Comparison of ENCODE assay signal across 18 mouse cellular contexts in the genomic region with DNA sequence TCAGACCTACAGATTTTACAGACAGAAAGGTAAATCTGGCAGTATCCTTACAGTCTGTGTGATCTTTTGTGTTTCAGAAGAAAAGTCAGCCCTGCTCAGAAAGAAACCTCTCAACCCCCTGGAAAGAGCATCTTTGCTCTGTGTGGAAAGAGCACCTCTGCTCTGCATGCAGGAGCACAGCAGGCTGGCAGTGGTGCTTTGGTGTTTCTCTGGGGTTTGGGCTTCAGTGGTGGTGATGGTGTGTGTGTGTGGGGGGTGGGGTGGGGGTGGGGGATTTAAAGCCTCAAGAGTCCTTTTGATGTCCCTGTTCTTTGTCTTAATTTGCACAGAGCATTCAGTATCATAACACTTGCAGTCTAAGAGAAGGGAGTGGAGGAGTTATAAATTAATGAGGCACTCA.
A peak's percentile ranks its signal among the peaks of the same experiment; 100 is the strongest.
DNase-seq lines count a peak whose midpoint lies in the region; ATAC-seq lines count a peak whose summit lies in the region.
"Had no signal": no experiment of that assay in that cellular context is flagged by ENCODE, and none has a peak within 500 bp of the region (broad histone marks: within the 10 kb centered on the region; RNA-seq: fewer than 3 reads in every experiment).

No protein-coding gene starts in this region.

- H3K27me3 ChIP-seq in midbrain, embryonic 12.5 days = no peaks in the 10 kb centered on the region
- no peaks in the 10 kb centered on the region for H3K27me3 ChIP-seq in midbrain, embryonic 16.5 days (ENCODE audit: control insufficient read depth, insufficient read depth, low read depth, low read length)
- no peaks in the 10 kb centered on the region for H3K27me3 ChIP-seq in hindbrain, embryonic 14.5 days (ENCODE audit: control insufficient read depth, insufficient read depth, low read length)
- H3K27me3 ChIP-seq: embryonic facial prominence, embryonic 12.5 days; heart, embryonic 13.5 days; hindbrain, embryonic 12.5 days had no signal

- no peaks in the 10 kb centered on the region for H3K9me3 ChIP-seq in midbrain, embryonic 12.5 days
- H3K9me3 ChIP-seq in midbrain, embryonic 16.5 days (replicated peaks; ENCODE audit: control insufficient read depth, low read length, poor library complexity, severe bottlenecking) = no peaks in the 10 kb centered on the region
- H3K9me3 ChIP-seq in hindbrain, embryonic 14.5 days (ENCODE audit: control insufficient read depth, low read length) = no peaks in the 10 kb centered on the region
- H3K9me3 ChIP-seq: embryonic facial prominence, embryonic 12.5 days; heart, embryonic 13.5 days; hindbrain, embryonic 12.5 days had no signal

- H3K9ac ChIP-seq in midbrain, embryonic 12.5 days (replicated peaks) = no peak overlapping the region
- H3K9ac ChIP-seq in midbrain, embryonic 16.5 days (ENCODE audit: low read depth, low read length) = no peak overlapping the region
- H3K9ac ChIP-seq in hindbrain, embryonic 14.5 days = no peak overlapping the region
- H3K9ac ChIP-seq: embryonic facial prominence, embryonic 12.5 days; forebrain, postnatal 0 days; heart, embryonic 13.5 days; hindbrain, embryonic 12.5 days had no signal

- no peak overlapping the region for H3K4me3 ChIP-seq in midbrain, embryonic 12.5 days
- H3K4me3 ChIP-seq in midbrain, embryonic 16.5 days (ENCODE audit: low read depth, low read length) = no peak overlapping the region
- no peak overlapping the region for H3K4me3 ChIP-seq in hindbrain, embryonic 14.5 days (replicated peaks; ENCODE audit: low read length)
- H3K4me3 ChIP-seq: embryonic facial prominence, embryonic 12.5 days; heart, embryonic 13.5 days; hindbrain, embryonic 12.5 days had no signal

- H3K36me3 ChIP-seq in midbrain, embryonic 12.5 days = no peaks in the 10 kb centered on the region
- no peaks in the 10 kb centered on the region for H3K36me3 ChIP-seq in midbrain, embryonic 16.5 days (ENCODE audit: control insufficient read depth, insufficient read depth, low read length)
- no peaks in the 10 kb centered on the region for H3K36me3 ChIP-seq in hindbrain, embryonic 14.5 days (replicated peaks; ENCODE audit: control insufficient read depth, insufficient read depth)
- H3K36me3 ChIP-seq: embryonic facial prominence, embryonic 12.5 days; heart, embryonic 13.5 days; hindbrain, embryonic 12.5 days had no signal

- H3K4me1 ChIP-seq in midbrain, embryonic 12.5 days = peaks cover 6% of the 10 kb centered on the region; the same call in 1 of the 2 replicates
- H3K4me1 ChIP-seq in midbrain, embryonic 16.5 days (ENCODE audit: control insufficient read depth, insufficient read depth, low read length) = peaks cover 8% of the 10 kb centered on the region; the same call in 1 of the 2 replicates
- H3K4me1 ChIP-seq in hindbrain, embryonic 14.5 days (replicated peaks; ENCODE audit: control insufficient read depth, insufficient read depth, low read length) = no peaks in the 10 kb centered on the region
- H3K4me1 ChIP-seq: embryonic facial prominence, embryonic 12.5 days; heart, embryonic 13.5 days had no signal

- ATAC-seq in midbrain, embryonic 12.5 days (ENCODE audit: low FRiP score, low read depth) = peak; percentile 95
- peak; percentile 83 for ATAC-seq in midbrain, embryonic 16.5 days
- no peak for ATAC-seq in hindbrain, embryonic 14.5 days (ENCODE audit: low FRiP score)
- ATAC-seq: forebrain, postnatal 0 days; hindbrain, postnatal 0 days had no signal

- intact Hi-C loops in heart, postnatal 10 days (cut with DNase I) = no loop called here

- DNase-seq in heart, adult 11 months = peak; percentile 10
- DNase-seq in heart, postnatal 10 days = no peak
- DNase-seq in hindbrain, embryonic 14.5 days (ENCODE audit: low spot score) = no peak
- no peak for DNase-seq in gastrocnemius, adult 8-10 months (ENCODE audit: low spot score in 2 of 2)
- DNase-seq: adrenal gland, adult 2 months; adrenal gland, postnatal 25 days; cerebellum, adult 11 months; cerebellum, adult 9-10 months; cerebellum, postnatal 25 days; forebrain, postnatal 0 days; gastrocnemius, postnatal 25 days; heart, postnatal 4 days had no signal

- H3K27ac ChIP-seq in midbrain, embryonic 12.5 days (replicated peaks) = 0 out of 2 replicates have a peak overlapping the region, but pooled peaks have one; percentile 17
- no peak overlapping the region for H3K27ac ChIP-seq in midbrain, embryonic 16.5 days (ENCODE audit: low read length)
- no peak overlapping the region for H3K27ac ChIP-seq in hindbrain, embryonic 14.5 days
- H3K27ac ChIP-seq: embryonic facial prominence, embryonic 12.5 days; heart, embryonic 13.5 days; hindbrain, embryonic 12.5 days; hindbrain, postnatal 0 days had no signal

- no peak overlapping the region for H3K4me2 ChIP-seq in midbrain, embryonic 12.5 days (replicated peaks)
- H3K4me2 ChIP-seq in midbrain, embryonic 16.5 days (ENCODE audit: low read length) = no peak overlapping the region
- no peak overlapping the region for H3K4me2 ChIP-seq in hindbrain, embryonic 14.5 days (replicated peaks)
- H3K4me2 ChIP-seq: embryonic facial prominence, embryonic 12.5 days; heart, embryonic 13.5 days; hindbrain, embryonic 12.5 days had no signal
